Mouse (Mus musculus) lung, postnatal 0 days (tissue): ENCODE data around the gene Dnm3.

Experiments used
- CTCF ChIP-seq: IDR thresholded peaks from 2 replicates; pipeline ENCODE4 v1.5.1; 2016; ENCODE audit warnings: antibody characterized with exemption, mild to moderate bottlenecking
- EP300 ChIP-seq: IDR thresholded peaks from 2 replicates; pipeline ENCODE4 v1.6.1; 2016; ENCODE audit warnings: antibody characterized with exemption, mild to moderate bottlenecking, control low read depth

GRCm38 (mm10) chr1:162008208-162008607, 469.6 kb downstream of the Dnm3 start:
- TF ChIP-seq CTCF (no peak), EP300 (no peak)
